Mouse (Mus musculus) frontal cortex, postnatal 25 days (tissue): ENCODE data around the gene Hmgb4.

Experiments used
- DNase-seq, 2 experiments: peaks; one replicate each; pipeline ENCODE4 v3.0.0; 2022; ENCODE audit warnings: low spot score in 2 of 2

Gene Hmgb4

GRCm38 (mm10) chr4:128227377-128228316 lies 33.1 kb downstream of the Hmgb4 start:
- no peak for DNase-seq

GRCm38 (mm10) chr4:128224453-128224852 lies 36.3 kb downstream of the Hmgb4 start:
- no peak for DNase-seq

GRCm38 (mm10) chr4:128217991-128218595 lies 42.7 kb downstream of the Hmgb4 start:
- no peak for DNase-seq
